Mouse (Mus musculus) CH12.LX (cell line): ENCODE data around the gene Gin1. TPM values are rescaled to one million over a fixed set of nuclear protein-coding genes. Genes with fewer than 3 reads are reported as not detected.

ENCODE experiments used
- DNase-seq: peaks from one replicate; pipeline ENCODE4 v3.0.0-alpha.2; 2013; ENCODE audit errors: extremely low read depth
- H3K27ac ChIP-seq: 2 replicates; pipeline ENCODE4 v1.5.1; 2012; ENCODE audit warnings: low read depth, mild to moderate bottlenecking, control low read depth, moderate library complexity; ENCODE audit not compliant: insufficient read depth
- H3K27me3 ChIP-seq: replicated peaks from 2 replicates; pipeline ENCODE3; 2012; ENCODE audit warnings: inconsistent platforms
- H3K36me3 ChIP-seq, 2 experiments: replicated peaks in 1 of 2; 2 replicates each; pipeline versions ENCODE3 to v1.6.1; 2012; ENCODE audit warnings: inconsistent platforms in 1 of 2, low read length in 1 of 2, mild to moderate bottlenecking in 1 of 2, mixed read lengths in 1 of 2, moderate library complexity in 1 of 2; ENCODE audit not compliant: control insufficient read depth in 1 of 2, insufficient read depth in 1 of 2
- H3K4me1 ChIP-seq, 2 experiments: 2 replicates each; pipeline ENCODE4 v1.6.1; 2012; ENCODE audit warnings: inconsistent platforms in 1 of 2, moderate library complexity in 1 of 2; ENCODE audit not compliant: insufficient read depth in 2 of 2, control insufficient read depth in 1 of 2
- H3K4me2 ChIP-seq: 2 replicates; pipeline ENCODE4 v1.6.1; 2012; ENCODE audit warnings: low read depth, mild to moderate bottlenecking, control low read depth; ENCODE audit not compliant: poor library complexity, insufficient read depth, severe bottlenecking
- H3K4me3 ChIP-seq, 3 experiments: fragments of 150-350 bp in 1 of 3; sonication (generic) in 1 of 3; replicated peaks in 1 of 3; 2 replicates each; pipeline versions ENCODE3 to v1.5.1; 2011 to 2012; ENCODE audit warnings: low read depth in 2 of 3, low read length in 2 of 3, mild to moderate bottlenecking in 2 of 3, moderate library complexity in 2 of 3, control low read depth in 1 of 3, improper control_type of control experiment in 1 of 3, inconsistent platforms in 1 of 3, mixed read lengths in 1 of 3; ENCODE audit not compliant: poor library complexity in 1 of 3
- H3K79me2 ChIP-seq: replicated peaks from 2 replicates; pipeline ENCODE4 v1.6.1; 2012; ENCODE audit warnings: mild to moderate bottlenecking, moderate library complexity; ENCODE audit not compliant: control insufficient read depth, poor library complexity, insufficient read depth, severe bottlenecking; ENCODE audit errors: extremely low read depth
- H3K9ac ChIP-seq: 2 replicates; pipeline ENCODE4 v1.6.1; 2012; ENCODE audit warnings: low read depth, mild to moderate bottlenecking, control low read depth, moderate library complexity; ENCODE audit not compliant: insufficient read depth
- H3K9me3 ChIP-seq: replicated peaks from 2 replicates; pipeline ENCODE3; 2012; ENCODE audit warnings: low read length, inconsistent platforms, mixed read lengths
- BHLHE40 ChIP-seq: IDR thresholded peaks from 2 replicates; pipeline ENCODE4 v1.6.1; 2011; ENCODE audit warnings: mild to moderate bottlenecking, low read depth, low read length, improper control_type of control experiment
- CHD2 ChIP-seq: IDR thresholded peaks from 2 replicates; pipeline ENCODE4 v1.6.1; 2011; ENCODE audit warnings: low read length, improper control_type of control experiment
- CTCF ChIP-seq, 2 experiments: IDR thresholded peaks in 1 of 2; conservative IDR thresholded peaks in 1 of 2; 2 replicates each; pipeline ENCODE4 v1.5.1; 2011 to 2012; ENCODE audit warnings: low read depth in 2 of 2, low read length in 2 of 2, improper control_type of control experiment in 1 of 2, inconsistent platforms in 1 of 2, mild to moderate bottlenecking in 1 of 2, moderate library complexity in 1 of 2
- E2F4 ChIP-seq: IDR thresholded peaks from 2 replicates; pipeline ENCODE4 v1.6.1; 2011; ENCODE audit warnings: low read depth, low read length, improper control_type of control experiment; ENCODE audit not compliant: insufficient replicate concordance
- ELF1 ChIP-seq: IDR thresholded peaks from 2 replicates; pipeline ENCODE4 v1.6.1; 2014; ENCODE audit warnings: low read depth, mild to moderate bottlenecking, inconsistent platforms, low read length, improper control_type of control experiment
- EP300 ChIP-seq: IDR thresholded peaks from 2 replicates; pipeline ENCODE4 v1.6.1; 2011; ENCODE audit warnings: low read length, improper control_type of control experiment
- GABPA ChIP-seq: IDR thresholded peaks from 2 replicates; pipeline ENCODE4 v1.6.1; 2012; ENCODE audit warnings: low read depth, low read length, improper control_type of control experiment, inconsistent platforms; ENCODE audit not compliant: insufficient replicate concordance
- HCFC1 ChIP-seq: IDR thresholded peaks from 2 replicates; pipeline ENCODE4 v1.6.1; 2012; ENCODE audit warnings: low read depth, mild to moderate bottlenecking, inconsistent platforms, low read length, improper control_type of control experiment
- IRF4 ChIP-seq: IDR thresholded peaks from 2 replicates; pipeline ENCODE4 v1.6.1; 2014; ENCODE audit warnings: low read depth, mild to moderate bottlenecking, inconsistent platforms, low read length, improper control_type of control experiment
- JUN ChIP-seq: IDR thresholded peaks from 2 replicates; pipeline ENCODE4 v1.6.1; 2011; ENCODE audit warnings: low read depth, mild to moderate bottlenecking, low read length, improper control_type of control experiment, moderate library complexity; ENCODE audit not compliant: insufficient read depth
- JUND ChIP-seq: conservative IDR thresholded peaks from 2 replicates; pipeline ENCODE4 v1.6.1; 2011; ENCODE audit warnings: low read depth, low read length, improper control_type of control experiment
- MAFK ChIP-seq: IDR thresholded peaks from 2 replicates; pipeline ENCODE4 v1.6.1; 2011; ENCODE audit warnings: low read length, improper control_type of control experiment; ENCODE audit not compliant: insufficient replicate concordance
- MAZ ChIP-seq: IDR thresholded peaks from 2 replicates; pipeline ENCODE4 v1.6.1; 2012; ENCODE audit warnings: low read depth, mild to moderate bottlenecking, inconsistent platforms, low read length, improper control_type of control experiment, moderate library complexity
- MXI1 ChIP-seq: IDR thresholded peaks from 2 replicates; pipeline ENCODE4 v1.6.1; 2011; ENCODE audit warnings: mild to moderate bottlenecking, low read depth, low read length, improper control_type of control experiment
- MYC ChIP-seq: IDR thresholded peaks from 2 replicates; pipeline ENCODE4 v1.6.1; 2011; ENCODE audit warnings: low read depth, mild to moderate bottlenecking, improper control_type of control experiment, low read length
- NELFE ChIP-seq: IDR thresholded peaks from 2 replicates; pipeline ENCODE4 v1.6.1; 2011; ENCODE audit warnings: low read depth, low read length, improper control_type of control experiment
- NRF1 ChIP-seq: IDR thresholded peaks from 2 replicates; pipeline ENCODE4 v1.6.1; 2014; ENCODE audit warnings: low read depth, mild to moderate bottlenecking, inconsistent platforms, low read length, improper control_type of control experiment, moderate library complexity
- POLR2AphosphoS2 ChIP-seq: IDR thresholded peaks from 2 replicates; pipeline ENCODE4 v1.6.1; 2011; ENCODE audit warnings: low read depth, low read length, improper control_type of control experiment
- RAD21 ChIP-seq: IDR thresholded peaks from 2 replicates; pipeline ENCODE4 v1.6.1; 2011; ENCODE audit warnings: low read depth, mild to moderate bottlenecking, low read length, improper control_type of control experiment, moderate library complexity
- RCOR1 ChIP-seq: conservative IDR thresholded peaks from 2 replicates; pipeline ENCODE4 v1.6.1; 2012; ENCODE audit warnings: low read depth, mild to moderate bottlenecking, inconsistent platforms, low read length, improper control_type of control experiment
- SIN3A ChIP-seq: IDR thresholded peaks from 2 replicates; pipeline ENCODE4 v1.6.1; 2012; ENCODE audit warnings: low read length, improper control_type of control experiment, inconsistent platforms
- SMC3 ChIP-seq: IDR thresholded peaks from 2 replicates; pipeline ENCODE4 v1.6.1; 2011; ENCODE audit warnings: low read depth, low read length, improper control_type of control experiment
- TBP ChIP-seq: conservative IDR thresholded peaks from 2 replicates; pipeline ENCODE4 v1.6.1; 2011; ENCODE audit warnings: low read depth, low read length, improper control_type of control experiment
- TCF12 ChIP-seq: IDR thresholded peaks from 2 replicates; pipeline ENCODE4 v1.6.1; 2014; ENCODE audit warnings: low read depth, mild to moderate bottlenecking, inconsistent platforms, low read length, improper control_type of control experiment
- UBTF ChIP-seq: IDR thresholded peaks from 2 replicates; pipeline ENCODE4 v1.6.1; 2012; ENCODE audit warnings: low read depth, mild to moderate bottlenecking, inconsistent platforms, low read length, improper control_type of control experiment, moderate library complexity
- USF1 ChIP-seq: IDR thresholded peaks from 2 replicates; pipeline ENCODE4 v1.6.1; 2014; ENCODE audit warnings: low read depth, mild to moderate bottlenecking, inconsistent platforms, low read length, improper control_type of control experiment
- USF2 ChIP-seq: conservative IDR thresholded peaks from 2 replicates; pipeline ENCODE4 v1.6.1; 2011; ENCODE audit warnings: low read depth, low read length, improper control_type of control experiment
- ZC3H11A ChIP-seq: IDR thresholded peaks from 2 replicates; pipeline ENCODE4 v1.6.1; 2012; ENCODE audit warnings: low read depth, mild to moderate bottlenecking, inconsistent platforms, low read length, improper control_type of control experiment
- ZKSCAN1 ChIP-seq: IDR thresholded peaks from 2 replicates; pipeline ENCODE4 v1.6.1; 2012; ENCODE audit warnings: low read depth, inconsistent platforms, low read length, improper control_type of control experiment, borderline replicate concordance
- ZMIZ1 ChIP-seq: IDR thresholded peaks from 2 replicates; pipeline ENCODE4 v1.6.1; 2012; ENCODE audit warnings: low read depth, mild to moderate bottlenecking, inconsistent platforms, low read length, improper control_type of control experiment
- ZNF384 ChIP-seq: IDR thresholded peaks from 2 replicates; pipeline ENCODE4 v1.6.1; 2012; ENCODE audit warnings: low read depth, low read length, improper control_type of control experiment, inconsistent platforms
- dilution Hi-C: fragments of 300-500 bp; cut with MboI; formaldehyde crosslinking; loops from 2 replicates; pipeline ENCODE4 v1.14.3; 2020; ENCODE audit warnings: low sequenced_read_pairs; ENCODE audit not compliant: extremely low pct_unique_long_range_greater_than_20kb, extremely low pct_ligation_motif_present
- in situ Hi-C: fragments of 300-500 bp; cut with MboI; formaldehyde crosslinking; loops from 3 replicates; pipeline ENCODE4 v1.14.3; 2019; ENCODE audit warnings: low sequenced_read_pairs, low pct_ligation_motif_present, low pct_unique_long_range_greater_than_20kb, mixed read lengths
- polyA plus RNA-seq: library from polyadenylated mRNA; unstranded; fragments of >175 nt; gene quantifications from 2 replicates; pipeline ENCODE4 v1.2.1, GENCODE M21; 2012; ENCODE audit warnings: low read depth; ENCODE audit not compliant: insufficient read length
- total RNA-seq, 2 experiments: library from RNA; depleted of rRNA; stranded (reverse); fragments of 300-350 nt in 1 of 2; fragments of >200 nt in 1 of 2; gene quantifications; 2 replicates each; pipeline ENCODE4 v1.2.3; 2012 to 2014

Gin1 gene
- total and polyA plus RNA-seq, 3 experiments: 5.8 to 16.2 (median 10.4) TPM

- no peak overlapping the region for H3K4me2 ChIP-seq
- H3K27me3 ChIP-seq: no peaks in the 10 kb centered on the region
- dilution Hi-C loops: no loop called here
- DNase-seq: no peak
- no peaks in the 10 kb centered on the region for H3K4me1 ChIP-seq
- no peak overlapping the region for H3K27ac ChIP-seq
- peaks cover 0 to 2% of the 10 kb centered on the region in 2 experiments for H3K36me3 ChIP-seq
- H3K9me3 ChIP-seq: no peaks in the 10 kb centered on the region
- no peak overlapping the region for H3K9ac ChIP-seq
- TF ChIP-seq RCOR1 (no peak), ZKSCAN1 (no peak), POLR2AphosphoS2 (no peak), CTCF (conservative IDR thresholded peaks at IDR 0.05 in 1 of 2, IDR thresholded peaks at IDR 0.05 in 1 of 2; ENCODE audit: low read depth in 2 of 2, low read length in 2 of 2) (no peak), ELF1 (no peak), TBP (no peak), MYC (no peak), EP300 (no peak), MXI1 (no peak), NELFE (no peak), USF1 (no peak)
- TF ChIP-seq, all 38 proteins: peak for 0
- Histone ChIP-seq H3K79me2 (no peaks in the 10 kb centered on the region), H3K4me3 (no peak overlapping the region)
- in situ Hi-C loops: no loop called here
Observed at GRCm38 (mm10) chr1:97795936-97796335, 26.0 kb downstream of the Gin1 start.

- Histone ChIP-seq H3K4me1 (no peaks in the 10 kb centered on the region), H3K4me3 (peak overlapping the region in 1 of 3 experiments; percentile 29), H3K79me2 (no peaks in the 10 kb centered on the region), H3K27me3 (no peaks in the 10 kb centered on the region), H3K27ac (no peak overlapping the region), H3K9me3 (no peaks in the 10 kb centered on the region), H3K9ac (no peak overlapping the region), H3K4me2 (no peak overlapping the region; the same call in 1 of the 2 replicates), H3K36me3 (no peaks in the 10 kb centered on the region)
- dilution Hi-C loops (no loop called here), in situ Hi-C loops (no loop called here)
- peak; percentile 52 for DNase-seq
- TF ChIP-seq TBP (no peak), ZMIZ1 (no peak), SIN3A (no peak), BHLHE40 (no peak), JUND (no peak; the same call in 1 of the 2 replicates), MXI1 (no peak), ZNF384 (no peak), CTCF (conservative IDR thresholded peaks at IDR 0.05 in 1 of 2, IDR thresholded peaks at IDR 0.05 in 1 of 2; ENCODE audit: low read depth in 2 of 2, low read length in 2 of 2) (peak; percentile 24 to 71; a peak in 2 of 4 replicates), IRF4 (no peak), E2F4 (0 out of 2 replicates have a peak, but pooled peaks have one; percentile 27), POLR2AphosphoS2 (no peak), UBTF (no peak), MYC (no peak), HCFC1 (no peak), USF2 (no peak), MAZ (no peak), JUN (no peak), CHD2 (no peak), ZC3H11A (no peak), RAD21 (peak; percentile 73), ZKSCAN1 (no peak), SMC3 (peak; percentile 53), GABPA (no peak), TCF12 (no peak), NELFE (no peak), RCOR1 (no peak), MAFK (0 out of 2 replicates have a peak, but pooled peaks have one; percentile 8), NRF1 (no peak)
Observed at GRCm38 (mm10) chr1:97802207-97802902, 32.4 kb downstream of the Gin1 start.
